Mouse (Mus musculus) ES-E14 (cell line): ENCODE data around the gene Fam217b. TPM values are rescaled to one million over a fixed set of nuclear protein-coding genes. Genes with fewer than 3 reads are reported as not detected.
A peak's percentile ranks its signal among the peaks of the same experiment; 100 is the strongest.

ENCODE experiments used
- DNase-seq: peaks from one replicate; pipeline ENCODE4 v3.0.0-alpha.2; 2013; ENCODE audit warnings: low read depth, low spot score
- H3K27ac ChIP-seq: 2 replicates; pipeline ENCODE4 v1.5.1; 2012; ENCODE audit warnings: low read depth, mild to moderate bottlenecking, low read length, moderate library complexity, mixed read lengths; ENCODE audit not compliant: poor library complexity, insufficient read depth, severe bottlenecking
- H3K36me3 ChIP-seq: 2 replicates; pipeline ENCODE4 v1.6.1; 2012; ENCODE audit warnings: mild to moderate bottlenecking, low read length, moderate library complexity, mixed read lengths; ENCODE audit not compliant: control insufficient read depth, poor library complexity, insufficient read depth, severe bottlenecking
- H3K4me1 ChIP-seq, 2 experiments: fragments of 150-350 bp in 1 of 2; sonication (generic) in 1 of 2; 2 replicates each; pipeline ENCODE4 v1.6.1; 2012; ENCODE audit warnings: low read length in 2 of 2, mild to moderate bottlenecking in 1 of 2, mixed read lengths in 1 of 2; ENCODE audit not compliant: control insufficient read depth in 2 of 2, insufficient read depth in 2 of 2, poor library complexity in 1 of 2
- H3K4me3 ChIP-seq, 2 experiments: fragments of 150-350 bp in 1 of 2; sonication (generic) in 1 of 2; 2 replicates each; pipeline ENCODE4 v1.5.1; 2012; ENCODE audit warnings: low read length in 2 of 2, low read depth in 1 of 2, mild to moderate bottlenecking in 1 of 2, mixed read lengths in 1 of 2; ENCODE audit not compliant: insufficient read depth in 1 of 2, poor library complexity in 1 of 2, severe bottlenecking in 1 of 2
- H3K9ac ChIP-seq: 2 replicates; pipeline ENCODE4 v1.6.1; 2012; ENCODE audit warnings: low read depth, mild to moderate bottlenecking, low read length, mixed read lengths; ENCODE audit not compliant: poor library complexity, insufficient read depth, severe bottlenecking
- H3K9me3 ChIP-seq: fragments of 150-350 bp; sonication (generic); 2 replicates; pipeline ENCODE4 v1.6.1; 2012; ENCODE audit warnings: low read depth, mild to moderate bottlenecking, low read length; ENCODE audit not compliant: control insufficient read depth, insufficient read depth
- CHD2 ChIP-seq: IDR thresholded peaks from 2 replicates; pipeline ENCODE4 v1.6.1; 2014; ENCODE audit warnings: mild to moderate bottlenecking, low read depth, low read length, inconsistent platforms
- HCFC1 ChIP-seq: IDR thresholded peaks from 2 replicates; pipeline ENCODE4 v1.6.1; 2012; ENCODE audit warnings: low read length, inconsistent platforms, borderline replicate concordance; ENCODE audit not compliant: insufficient read depth
- MAFK ChIP-seq: IDR thresholded peaks from 2 replicates; pipeline ENCODE4 v1.6.1; 2014; ENCODE audit warnings: mild to moderate bottlenecking, low read depth, low read length, inconsistent platforms; ENCODE audit not compliant: insufficient read depth
- ZC3H11A ChIP-seq: IDR thresholded peaks from 2 replicates; pipeline ENCODE4 v1.6.1; 2012; ENCODE audit warnings: low read depth, mild to moderate bottlenecking, inconsistent platforms, low read length, borderline replicate concordance
- ZNF384 ChIP-seq: IDR thresholded peaks from 2 replicates; pipeline ENCODE4 v1.6.1; 2012; ENCODE audit warnings: low read depth, low read length, inconsistent platforms
- in situ Hi-C, 2 experiments: fragments of 600-800 bp; cut with MboI; formaldehyde crosslinking; loops; one replicate each; pipeline ENCODE4 v1.15.1; 2025; ENCODE audit warnings: low sequenced_read_pairs in 2 of 2, inconsistent platforms in 1 of 2; ENCODE audit not compliant: unreplicated experiment in 2 of 2
- total RNA-seq: library from RNA; depleted of rRNA; stranded (reverse); fragments of 300-350 nt; gene quantifications from 2 replicates; pipeline ENCODE4 v1.2.3, GENCODE M21; 2012

Fam217b gene
- total RNA-seq, 1 experiment = 0.76 TPM

DNA sequence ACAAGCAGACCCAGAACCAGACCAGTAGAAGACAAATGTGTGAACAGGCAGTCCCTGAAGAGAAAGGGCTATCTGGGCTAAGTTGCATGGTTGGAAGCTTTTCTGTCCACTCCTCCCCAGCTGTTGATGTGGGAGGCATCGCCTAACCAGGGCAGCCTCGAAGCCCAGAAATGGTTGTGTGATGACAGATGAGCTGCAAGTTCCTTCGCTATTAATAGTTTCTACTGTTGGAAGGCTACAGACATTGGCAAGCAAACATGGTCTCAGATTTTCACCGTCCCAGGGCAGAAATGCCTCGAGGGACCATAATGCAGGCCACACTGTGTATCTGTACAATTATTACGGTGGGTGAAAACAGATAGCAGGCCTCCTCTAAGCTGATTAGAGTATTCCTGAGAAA is 1.7 kb upstream of the Fam217b start:
- in situ Hi-C loops = no loop called here
- no peak overlapping the region for H3K4me3 ChIP-seq

DNA sequence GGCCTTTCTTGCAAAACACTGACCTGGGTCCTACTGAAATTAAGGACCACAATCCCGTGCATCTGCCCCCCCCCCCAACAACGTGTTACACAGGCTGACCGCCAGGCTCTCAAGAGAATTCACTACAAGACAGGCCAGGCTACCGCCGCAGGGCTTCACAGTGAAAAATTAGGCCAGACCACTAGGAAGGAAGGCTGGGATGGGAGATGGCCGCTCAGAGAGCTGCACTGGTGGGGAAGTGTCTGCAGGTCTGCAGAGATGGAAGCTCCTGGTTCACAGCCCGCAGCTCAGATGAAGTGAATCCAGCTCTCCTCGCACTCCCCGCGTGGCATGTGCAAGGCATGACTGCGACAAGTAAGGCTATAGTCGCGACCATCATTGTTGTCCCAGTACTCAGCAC is 1.2 kb upstream of the Fam217b start:
- DNase-seq = no peak

More for the DNA sequence above, 1.7 kb upstream of the Fam217b start:
- no peak for DNase-seq
- H3K4me1 ChIP-seq = peaks cover 3 to 4% of the 10 kb centered on the region in 2 experiments; a peak in 3 of 4 replicates
- no peak overlapping the region for H3K9ac ChIP-seq
- no peaks in the 10 kb centered on the region for H3K9me3 ChIP-seq
- H3K36me3 ChIP-seq = no peaks in the 10 kb centered on the region
- TF ChIP-seq ZNF384 (no peak), CHD2 (no peak), ZC3H11A (no peak), MAFK (no peak), HCFC1 (no peak)
- no peak overlapping the region for H3K27ac ChIP-seq

DNA sequence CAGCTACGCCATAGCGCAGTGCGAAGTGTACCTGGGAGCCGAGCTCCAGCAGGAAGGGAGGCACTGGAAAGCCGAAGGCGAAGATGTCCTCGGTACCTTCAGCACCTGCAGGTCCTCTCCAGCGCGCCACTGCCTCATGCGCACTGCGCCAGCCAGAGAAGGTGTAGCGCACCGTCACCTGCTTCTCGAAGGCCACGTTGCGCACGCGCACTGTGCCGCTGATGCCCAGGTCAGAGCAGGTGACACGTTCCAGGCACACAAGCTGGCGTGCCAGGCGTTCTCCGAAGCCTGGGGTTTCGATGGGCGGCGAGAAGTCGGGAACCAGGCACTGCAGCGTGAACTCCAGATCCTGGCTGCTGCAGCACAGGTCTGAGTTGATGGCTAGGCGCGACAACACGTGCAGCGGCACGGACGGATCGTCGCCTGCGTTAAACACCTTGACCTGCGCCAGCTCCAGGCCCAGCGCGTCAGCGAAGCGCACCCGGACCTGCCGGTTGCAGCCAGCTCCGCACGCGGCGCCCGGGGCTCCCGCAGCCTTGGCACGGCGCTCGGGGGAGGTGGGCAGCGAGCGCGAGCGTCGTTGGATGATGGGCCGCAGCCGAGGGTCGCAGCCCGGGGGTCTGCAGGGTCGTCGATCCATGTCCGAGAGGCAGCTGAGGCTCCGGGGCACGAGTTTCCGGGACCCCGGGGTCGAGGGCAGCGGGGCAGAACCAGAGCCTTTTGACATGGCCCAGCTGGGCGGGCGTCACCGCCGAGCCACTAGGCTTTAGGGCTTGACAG is 653 bp upstream of the Fam217b start:
- peaks cover 3 to 4% of the 10 kb centered on the region in 2 experiments; a peak in 3 of 4 replicates for H3K4me1 ChIP-seq
- H3K4me3 ChIP-seq = peak overlapping the region; percentile 66 to 86
- no peaks in the 10 kb centered on the region for H3K9me3 ChIP-seq
- in situ Hi-C loops = no loop called here
- H3K36me3 ChIP-seq = no peaks in the 10 kb centered on the region
- no peak for TF ChIP-seq HCFC1
- peak; percentile 26 for DNase-seq
- no peak overlapping the region for H3K27ac ChIP-seq
- H3K9ac ChIP-seq = peak overlapping the region; percentile 59; the same call in 1 of the 2 replicates

More for the DNA sequence above, 1.2 kb upstream of the Fam217b start:
- H3K9me3 ChIP-seq = no peaks in the 10 kb centered on the region
- peak overlapping the region in 1 of 2 experiments; percentile 86; a peak in 1 of 4 replicates for H3K4me3 ChIP-seq
- TF ChIP-seq ZC3H11A = no peak
- TF ChIP-seq MAFK = no peak
- TF ChIP-seq ZNF384 = no peak
- TF ChIP-seq CHD2 = no peak
- TF ChIP-seq HCFC1 = no peak
- no peak overlapping the region for H3K27ac ChIP-seq
- H3K36me3 ChIP-seq = no peaks in the 10 kb centered on the region
- in situ Hi-C loops = no loop called here
- H3K4me1 ChIP-seq = peaks cover 3 to 4% of the 10 kb centered on the region in 2 experiments; a peak in 3 of 4 replicates
- H3K9ac ChIP-seq = no peak overlapping the region

DNA sequence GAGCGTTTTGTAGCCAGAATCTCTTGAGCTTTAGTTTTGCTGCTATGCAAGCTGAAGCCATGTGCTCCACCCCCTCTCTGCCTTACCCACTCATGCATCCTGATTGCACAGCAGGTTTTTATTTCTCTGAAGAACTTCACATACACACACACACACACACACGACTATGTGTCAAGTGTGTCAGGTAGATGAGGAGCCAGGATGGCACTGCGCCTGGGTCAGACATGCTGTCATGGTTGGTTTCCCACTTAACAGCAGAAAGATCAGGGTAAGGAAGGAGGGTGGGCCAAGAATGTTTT is 775 bp downstream of the Fam217b start:
- Histone ChIP-seq H3K4me3 (peak overlapping the region in 1 of 2 experiments; percentile 21; a peak in 1 of 4 replicates), H3K36me3 (no peaks in the 10 kb centered on the region), H3K4me1 (peaks cover 3 to 4% of the 10 kb centered on the region in 2 experiments; a peak in 3 of 4 replicates), H3K9ac (no peak overlapping the region), H3K27ac (no peak overlapping the region), H3K9me3 (no peaks in the 10 kb centered on the region)
- in situ Hi-C loops = no loop called here
- DNase-seq = no peak
- TF ChIP-seq ZNF384 (no peak), MAFK (no peak), ZC3H11A (no peak), CHD2 (no peak), HCFC1 (no peak)

DNA sequence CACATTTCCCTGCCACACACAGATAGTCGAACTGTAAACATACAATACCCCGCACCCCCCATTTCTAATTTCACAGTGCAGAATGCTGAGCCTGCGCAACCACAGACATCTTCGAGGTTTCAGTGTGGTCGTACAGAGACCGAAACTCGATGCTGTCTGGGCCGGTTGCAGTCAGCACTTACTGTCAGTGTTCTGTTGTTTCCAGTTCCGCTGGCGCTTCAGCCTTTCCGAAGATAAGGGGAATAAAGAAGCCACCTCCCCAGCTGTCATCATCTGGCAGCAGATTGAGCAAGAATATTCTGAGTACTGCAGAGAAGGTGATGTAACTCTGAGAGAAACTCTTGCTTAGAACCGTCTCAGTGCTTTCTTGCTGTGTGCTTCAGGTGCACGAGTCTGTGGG is 2.1 kb downstream of the Fam217b start:
- TF ChIP-seq CHD2 (no peak), MAFK (no peak), ZNF384 (no peak), ZC3H11A (no peak), HCFC1 (no peak)
- in situ Hi-C loops = no loop called here
- Histone ChIP-seq H3K9ac (no peak overlapping the region), H3K27ac (no peak overlapping the region), H3K9me3 (no peaks in the 10 kb centered on the region), H3K4me1 (peaks cover 3 to 4% of the 10 kb centered on the region in 2 experiments; a peak in 3 of 4 replicates), H3K4me3 (no peak overlapping the region), H3K36me3 (no peaks in the 10 kb centered on the region)
- DNase-seq = no peak
